Mouse (Mus musculus) lung, embryonic 15.5 days (tissue): ENCODE data around the gene Nsun7. TPM values are rescaled to one million over a fixed set of nuclear protein-coding genes. Genes with fewer than 3 reads are reported as not detected.

Experiments used
- ATAC-seq: fragments of 200-750 bp; cut with Nextera tagmentation; 2 replicates; pipeline ENCODE4 v1.8.0; 2017; ENCODE audit warnings: moderate number of reproducible peaks, borderline replicate concordance; ENCODE audit not compliant: low FRiP score, low TSS enrichment; ENCODE audit errors: extremely low read depth
- H3K27ac ChIP-seq: fragments of 300-500 bp; sonication (generic); 2 replicates; pipeline ENCODE4 v1.5.1; 2015; ENCODE audit warnings: moderate library complexity, mild to moderate bottlenecking, inconsistent platforms
- H3K27me3 ChIP-seq: fragments of 300-500 bp; sonication (generic); 2 replicates; pipeline ENCODE4 v1.6.1; 2015; ENCODE audit warnings: inconsistent platforms
- H3K36me3 ChIP-seq: fragments of 300-500 bp; sonication (generic); 2 replicates; pipeline ENCODE4 v1.6.1; 2015; ENCODE audit warnings: inconsistent platforms
- H3K4me1 ChIP-seq: fragments of 300-500 bp; sonication (generic); 2 replicates; pipeline ENCODE4 v1.6.1; 2015; ENCODE audit warnings: inconsistent platforms
- H3K4me2 ChIP-seq: fragments of 300-500 bp; sonication (generic); 2 replicates; pipeline ENCODE4 v1.6.1; 2015; ENCODE audit warnings: inconsistent platforms, mild to moderate bottlenecking, moderate library complexity
- H3K4me3 ChIP-seq: fragments of 300-500 bp; sonication (generic); 2 replicates; pipeline ENCODE4 v1.5.1; 2015; ENCODE audit warnings: mild to moderate bottlenecking, inconsistent platforms
- H3K9ac ChIP-seq: fragments of 300-500 bp; sonication (generic); 2 replicates; pipeline ENCODE4 v1.6.1; 2015; ENCODE audit warnings: inconsistent platforms
- H3K9me3 ChIP-seq: fragments of 300-500 bp; sonication (generic); 2 replicates; pipeline ENCODE4 v1.6.1; 2016; ENCODE audit warnings: inconsistent platforms
- WGBS: fragments of 180-500 bp; shearing (Covaris S2); methylation state at CpG from one replicate; pipeline ENCODE4 v1.1.7; 2015; 5-methylcytosine and 5-hydroxymethylcytosine counted together
- polyA plus RNA-seq: library from polyadenylated mRNA; unstranded; fragments of >200 nt; fragmentation: Nextera tagmentation; extraction: Ambion mirVana; gene quantifications from 2 replicates; pipeline ENCODE4 v1.2.1, GENCODE M21; 2015

Nsun7 gene
- polyA plus RNA-seq, 1 experiment from 2014 or later = 2.3 TPM

GRCm38 (mm10) chr5:66294106-66294625, 34.5 kb downstream of the Nsun7 start:
- H3K4me1 ChIP-seq = no peaks in the 10 kb centered on the region
- no peak overlapping the region for H3K27ac ChIP-seq
- no peak overlapping the region for H3K4me2 ChIP-seq
- H3K9me3 ChIP-seq = no peaks in the 10 kb centered on the region
- H3K9ac ChIP-seq = no peak overlapping the region
- no peak overlapping the region for H3K4me3 ChIP-seq
- H3K36me3 ChIP-seq = no peaks in the 10 kb centered on the region
- ATAC-seq = no peak
- no peaks in the 10 kb centered on the region for H3K27me3 ChIP-seq
- WGBS = 76% methylated on average over 11 of the region's 11 CpGs

- 86% methylated on average over 4 of the region's 4 CpGs for WGBS
- ATAC-seq = no peak
These were observed 35.3 kb downstream of the Nsun7 start for GRCm38 (mm10) chr5:66294952-66295351.

GRCm38 (mm10) chr5:66296116-66296515, 36.4 kb downstream of the Nsun7 start:
- no peak overlapping the region for H3K4me3 ChIP-seq
- H3K9me3 ChIP-seq = no peaks in the 10 kb centered on the region
- WGBS = 92% methylated on average over 5 of the region's 5 CpGs
- no peak overlapping the region for H3K4me2 ChIP-seq
- no peak overlapping the region for H3K27ac ChIP-seq
- 0 out of 2 replicates have a peak, but pooled peaks cover 4% of the 10 kb centered on the region for H3K36me3 ChIP-seq
- ATAC-seq = no peak
- no peak overlapping the region for H3K9ac ChIP-seq
- H3K4me1 ChIP-seq = no peaks in the 10 kb centered on the region
- H3K27me3 ChIP-seq = no peaks in the 10 kb centered on the region

More at GRCm38 (mm10) chr5:66294952-66295351, 35.3 kb downstream of the Nsun7 start:
- Histone ChIP-seq H3K4me3 (no peak overlapping the region), H3K9ac (no peak overlapping the region), H3K4me2 (no peak overlapping the region), H3K27me3 (no peaks in the 10 kb centered on the region), H3K27ac (no peak overlapping the region), H3K4me1 (no peaks in the 10 kb centered on the region), H3K36me3 (no peaks in the 10 kb centered on the region), H3K9me3 (no peaks in the 10 kb centered on the region)

GRCm38 (mm10) chr5:66298856-66299255, 39.2 kb downstream of the Nsun7 start:
- Histone ChIP-seq H3K9me3 (no peaks in the 10 kb centered on the region), H3K36me3 (peaks cover 4% of the 10 kb centered on the region; the same call in 1 of the 2 replicates), H3K27me3 (no peaks in the 10 kb centered on the region), H3K4me3 (no peak overlapping the region), H3K9ac (no peak overlapping the region), H3K4me2 (no peak overlapping the region), H3K4me1 (no peaks in the 10 kb centered on the region), H3K27ac (no peak overlapping the region)
- ATAC-seq = no peak
- 80% methylated on average over 6 of the region's 6 CpGs for WGBS

GRCm38 (mm10) chr5:66300576-66300975, 40.9 kb downstream of the Nsun7 start:
- no peak overlapping the region for H3K4me3 ChIP-seq
- no peaks in the 10 kb centered on the region for H3K4me1 ChIP-seq
- H3K4me2 ChIP-seq = no peak overlapping the region
- no peaks in the 10 kb centered on the region for H3K9me3 ChIP-seq
- no peak overlapping the region for H3K27ac ChIP-seq
- no peak for ATAC-seq
- no peaks in the 10 kb centered on the region for H3K27me3 ChIP-seq
- peaks cover 6% of the 10 kb centered on the region; the same call in 1 of the 2 replicates for H3K36me3 ChIP-seq
- whole genome bisulfite sequencing = 78% methylated on average over 13 of the region's 13 CpGs
- H3K9ac ChIP-seq = no peak overlapping the region

GRCm38 (mm10) chr5:66302085-66302815, 42.6 kb downstream of the Nsun7 start:
- H3K4me2 ChIP-seq = no peak overlapping the region
- H3K27me3 ChIP-seq = no peaks in the 10 kb centered on the region
- H3K9ac ChIP-seq = no peak overlapping the region
- H3K36me3 ChIP-seq = peaks cover 15% of the 10 kb centered on the region
- 75% methylated on average over 21 of the region's 21 CpGs for WGBS
- no peak for ATAC-seq
- no peaks in the 10 kb centered on the region for H3K9me3 ChIP-seq
- no peak overlapping the region for H3K4me3 ChIP-seq
- no peak overlapping the region for H3K27ac ChIP-seq
- H3K4me1 ChIP-seq = no peaks in the 10 kb centered on the region

- Histone ChIP-seq H3K4me2 (no peak overlapping the region), H3K9me3 (no peaks in the 10 kb centered on the region), H3K27me3 (no peaks in the 10 kb centered on the region), H3K9ac (no peak overlapping the region), H3K36me3 (peaks cover 19% of the 10 kb centered on the region), H3K4me1 (no peaks in the 10 kb centered on the region), H3K4me3 (no peak overlapping the region), H3K27ac (no peak overlapping the region)
- WGBS = 93% methylated on average over 2 of the region's 2 CpGs
- ATAC-seq = no peak
These were observed 43.2 kb downstream of the Nsun7 start for GRCm38 (mm10) chr5:66302873-66303272.

- Histone ChIP-seq H3K36me3 (peaks cover 24% of the 10 kb centered on the region), H3K4me1 (no peaks in the 10 kb centered on the region), H3K27ac (no peak overlapping the region), H3K27me3 (no peaks in the 10 kb centered on the region), H3K4me3 (no peak overlapping the region), H3K4me2 (no peak overlapping the region), H3K9me3 (no peaks in the 10 kb centered on the region), H3K9ac (no peak overlapping the region)
- no peak for ATAC-seq
- WGBS = 85% methylated on average over 11 of the region's 11 CpGs
These were observed 44.8 kb downstream of the Nsun7 start for GRCm38 (mm10) chr5:66304300-66305067.

GRCm38 (mm10) chr5:66305511-66305910, 45.8 kb downstream of the Nsun7 start:
- H3K36me3 ChIP-seq = peaks cover 24% of the 10 kb centered on the region
- H3K4me3 ChIP-seq = no peak overlapping the region
- no peak overlapping the region for H3K9ac ChIP-seq
- H3K4me1 ChIP-seq = no peaks in the 10 kb centered on the region
- no peak overlapping the region for H3K4me2 ChIP-seq
- H3K9me3 ChIP-seq = no peaks in the 10 kb centered on the region
- ATAC-seq = no peak
- 76% methylated on average over 8 of the region's 8 CpGs for WGBS
- no peak overlapping the region for H3K27ac ChIP-seq
- H3K27me3 ChIP-seq = no peaks in the 10 kb centered on the region

- Histone ChIP-seq H3K4me2 (no peak overlapping the region), H3K4me1 (no peaks in the 10 kb centered on the region), H3K9ac (no peak overlapping the region), H3K36me3 (peaks cover 28% of the 10 kb centered on the region), H3K27me3 (no peaks in the 10 kb centered on the region), H3K9me3 (no peaks in the 10 kb centered on the region), H3K4me3 (no peak overlapping the region), H3K27ac (no peak overlapping the region)
- 71% methylated on average over 9 of the region's 9 CpGs for WGBS
- no peak for ATAC-seq
These were observed 50.6 kb downstream of the Nsun7 start for GRCm38 (mm10) chr5:66310328-66310727.

- Histone ChIP-seq H3K27ac (no peak overlapping the region), H3K9ac (no peak overlapping the region), H3K4me1 (no peaks in the 10 kb centered on the region), H3K4me2 (no peak overlapping the region), H3K27me3 (no peaks in the 10 kb centered on the region), H3K36me3 (peaks cover 23% of the 10 kb centered on the region), H3K9me3 (no peaks in the 10 kb centered on the region), H3K4me3 (no peak overlapping the region)
- 92% methylated on average over 11 of the region's 11 CpGs for WGBS
- ATAC-seq = no peak
These were observed 51.1 kb downstream of the Nsun7 start for GRCm38 (mm10) chr5:66310806-66311205.

- no peaks in the 10 kb centered on the region for H3K9me3 ChIP-seq
- no peak overlapping the region for H3K4me3 ChIP-seq
- peaks cover 5% of the 10 kb centered on the region; the same call in 1 of the 2 replicates for H3K36me3 ChIP-seq
- no peaks in the 10 kb centered on the region for H3K27me3 ChIP-seq
- WGBS = 88% methylated on average over 5 of the region's 5 CpGs
- no peak overlapping the region for H3K9ac ChIP-seq
- no peak overlapping the region for H3K27ac ChIP-seq
- H3K4me2 ChIP-seq = no peak overlapping the region
- ATAC-seq = no peak
- no peaks in the 10 kb centered on the region for H3K4me1 ChIP-seq
These were observed 56.1 kb downstream of the Nsun7 start for GRCm38 (mm10) chr5:66315791-66316190.
